Mouse (Mus musculus) ES-E14 (cell line): ENCODE measurements around the gene Slc27a3. TPM values are rescaled to one million over a fixed set of nuclear protein-coding genes. Genes with fewer than 3 reads are reported as not detected.

Experiments used
- DNase-seq: peaks from one replicate; pipeline ENCODE4 v3.0.0-alpha.2; 2013; ENCODE audit warnings: low read depth, low spot score
- H3K27ac ChIP-seq: 2 replicates; pipeline ENCODE4 v1.5.1; 2012; ENCODE audit warnings: low read depth, mild to moderate bottlenecking, low read length, moderate library complexity, mixed read lengths; ENCODE audit not compliant: poor library complexity, insufficient read depth, severe bottlenecking
- H3K36me3 ChIP-seq: 2 replicates; pipeline ENCODE4 v1.6.1; 2012; ENCODE audit warnings: mild to moderate bottlenecking, low read length, moderate library complexity, mixed read lengths; ENCODE audit not compliant: control insufficient read depth, poor library complexity, insufficient read depth, severe bottlenecking
- H3K4me1 ChIP-seq, 2 experiments: fragments of 150-350 bp in 1 of 2; sonication (generic) in 1 of 2; 2 replicates each; pipeline ENCODE4 v1.6.1; 2012; ENCODE audit warnings: low read length in 2 of 2, mild to moderate bottlenecking in 1 of 2, mixed read lengths in 1 of 2; ENCODE audit not compliant: control insufficient read depth in 2 of 2, insufficient read depth in 2 of 2, poor library complexity in 1 of 2
- H3K4me3 ChIP-seq, 2 experiments: fragments of 150-350 bp in 1 of 2; sonication (generic) in 1 of 2; 2 replicates each; pipeline ENCODE4 v1.5.1; 2012; ENCODE audit warnings: low read length in 2 of 2, low read depth in 1 of 2, mild to moderate bottlenecking in 1 of 2, mixed read lengths in 1 of 2; ENCODE audit not compliant: insufficient read depth in 1 of 2, poor library complexity in 1 of 2, severe bottlenecking in 1 of 2
- H3K9ac ChIP-seq: 2 replicates; pipeline ENCODE4 v1.6.1; 2012; ENCODE audit warnings: low read depth, mild to moderate bottlenecking, low read length, mixed read lengths; ENCODE audit not compliant: poor library complexity, insufficient read depth, severe bottlenecking
- H3K9me3 ChIP-seq: fragments of 150-350 bp; sonication (generic); 2 replicates; pipeline ENCODE4 v1.6.1; 2012; ENCODE audit warnings: low read depth, mild to moderate bottlenecking, low read length; ENCODE audit not compliant: control insufficient read depth, insufficient read depth
- CHD2 ChIP-seq: IDR thresholded peaks from 2 replicates; pipeline ENCODE4 v1.6.1; 2014; ENCODE audit warnings: mild to moderate bottlenecking, low read depth, low read length, inconsistent platforms
- HCFC1 ChIP-seq: IDR thresholded peaks from 2 replicates; pipeline ENCODE4 v1.6.1; 2012; ENCODE audit warnings: low read length, inconsistent platforms, borderline replicate concordance; ENCODE audit not compliant: insufficient read depth
- MAFK ChIP-seq: IDR thresholded peaks from 2 replicates; pipeline ENCODE4 v1.6.1; 2014; ENCODE audit warnings: mild to moderate bottlenecking, low read depth, low read length, inconsistent platforms; ENCODE audit not compliant: insufficient read depth
- ZC3H11A ChIP-seq: IDR thresholded peaks from 2 replicates; pipeline ENCODE4 v1.6.1; 2012; ENCODE audit warnings: low read depth, mild to moderate bottlenecking, inconsistent platforms, low read length, borderline replicate concordance
- ZNF384 ChIP-seq: IDR thresholded peaks from 2 replicates; pipeline ENCODE4 v1.6.1; 2012; ENCODE audit warnings: low read depth, low read length, inconsistent platforms
- in situ Hi-C, 2 experiments: fragments of 600-800 bp; cut with MboI; formaldehyde crosslinking; loops; one replicate each; pipeline ENCODE4 v1.15.1; 2025; ENCODE audit warnings: low sequenced_read_pairs in 2 of 2, inconsistent platforms in 1 of 2; ENCODE audit not compliant: unreplicated experiment in 2 of 2
- total RNA-seq: library from RNA; depleted of rRNA; stranded (reverse); fragments of 300-350 nt; gene quantifications from 2 replicates; pipeline ENCODE4 v1.2.3, GENCODE M21; 2012

Gene Slc27a3
- total RNA-seq, 1 experiment: 22.9 TPM

DNA sequence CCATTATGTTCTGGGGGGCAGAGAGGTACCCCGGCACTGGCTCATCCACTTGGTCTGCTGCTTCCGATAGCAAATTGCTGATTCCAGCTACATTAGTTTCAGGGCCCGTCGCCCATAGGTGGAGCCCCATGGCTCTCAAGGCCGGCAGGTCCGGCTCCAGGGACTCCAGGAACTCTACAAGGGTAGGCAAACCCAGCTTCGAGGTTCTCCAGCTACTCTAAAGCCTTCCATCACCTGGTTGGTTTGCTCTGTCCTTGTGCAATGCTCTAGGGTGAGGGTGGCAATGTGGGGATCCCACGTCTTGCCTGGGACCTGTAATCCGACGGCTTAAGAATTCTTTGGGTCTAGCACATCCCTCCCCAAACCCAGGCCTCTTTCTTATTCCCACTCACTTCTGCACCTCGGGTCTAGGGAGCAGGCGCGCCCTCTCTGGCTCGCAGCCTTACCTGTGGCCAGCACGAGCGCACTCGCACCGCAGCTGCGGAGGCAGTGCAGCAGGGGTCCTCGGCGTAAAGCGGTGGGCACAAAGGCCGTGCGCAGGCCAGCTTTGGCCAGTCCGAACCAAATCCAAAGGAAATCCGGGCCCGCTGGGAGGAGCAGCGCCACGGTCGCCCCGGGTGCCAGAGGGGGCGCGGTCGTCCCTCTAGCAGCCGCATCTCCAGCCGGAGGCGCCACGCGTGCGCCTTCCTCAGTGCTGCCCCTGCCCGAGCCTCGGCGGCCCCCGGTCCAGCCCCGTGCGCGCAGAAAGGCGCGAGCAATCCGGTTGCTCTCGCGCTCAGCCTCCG, 820 bp downstream of the Slc27a3 start:
- peaks cover 4 to 20% of the 10 kb centered on the region in 2 experiments; a peak in 3 of 4 replicates for H3K4me1 ChIP-seq
- in situ Hi-C loops: no loop called here
- no peak for DNase-seq

DNA sequence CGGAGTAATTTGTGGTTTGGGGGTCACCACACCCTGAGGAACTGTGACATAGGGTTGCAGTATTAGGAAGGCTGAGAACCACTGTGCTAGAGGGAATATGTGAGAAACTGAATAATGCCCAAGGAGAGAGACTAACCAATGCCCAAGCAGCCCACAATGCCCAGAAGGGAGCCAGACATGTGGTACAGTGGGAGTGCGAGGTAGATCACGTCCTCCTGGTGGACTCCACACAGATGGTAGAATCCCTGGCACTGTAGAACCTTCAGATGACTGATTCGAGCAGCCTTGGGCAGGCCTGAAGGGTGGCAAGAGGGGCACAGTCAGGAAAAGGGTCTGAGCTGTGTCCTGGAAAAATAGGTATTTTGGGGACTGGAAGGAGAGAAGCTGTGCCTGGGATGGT, 1.5 kb downstream of the Slc27a3 start:
- no peak overlapping the region; a peak in 1 of 4 replicates for H3K4me3 ChIP-seq
- no peak for TF ChIP-seq ZNF384
- no peak for TF ChIP-seq HCFC1
- TF ChIP-seq ZC3H11A: no peak
- TF ChIP-seq MAFK: no peak
- TF ChIP-seq CHD2: no peak
- H3K9me3 ChIP-seq: no peaks in the 10 kb centered on the region
- in situ Hi-C loops: no loop called here
- peaks cover 4 to 20% of the 10 kb centered on the region in 2 experiments; a peak in 3 of 4 replicates for H3K4me1 ChIP-seq
- no peak overlapping the region for H3K9ac ChIP-seq
- DNase-seq: no peak
- H3K27ac ChIP-seq: no peak overlapping the region
- peaks cover 23% of the 10 kb centered on the region for H3K36me3 ChIP-seq

More for the DNA sequence above, 820 bp downstream of the Slc27a3 start:
- Histone ChIP-seq H3K4me3 (peak overlapping the region; percentile 73 to 79), H3K9me3 (no peaks in the 10 kb centered on the region), H3K27ac (peak overlapping the region; percentile 4; the same call in 1 of the 2 replicates), H3K36me3 (peaks cover 30% of the 10 kb centered on the region), H3K9ac (peak overlapping the region; percentile 76)
- no peak for TF ChIP-seq MAFK
- TF ChIP-seq CHD2: no peak
- peak; percentile 52; the same call in 1 of the 2 replicates for TF ChIP-seq HCFC1
- TF ChIP-seq ZNF384: no peak
- no peak for TF ChIP-seq ZC3H11A

DNA sequence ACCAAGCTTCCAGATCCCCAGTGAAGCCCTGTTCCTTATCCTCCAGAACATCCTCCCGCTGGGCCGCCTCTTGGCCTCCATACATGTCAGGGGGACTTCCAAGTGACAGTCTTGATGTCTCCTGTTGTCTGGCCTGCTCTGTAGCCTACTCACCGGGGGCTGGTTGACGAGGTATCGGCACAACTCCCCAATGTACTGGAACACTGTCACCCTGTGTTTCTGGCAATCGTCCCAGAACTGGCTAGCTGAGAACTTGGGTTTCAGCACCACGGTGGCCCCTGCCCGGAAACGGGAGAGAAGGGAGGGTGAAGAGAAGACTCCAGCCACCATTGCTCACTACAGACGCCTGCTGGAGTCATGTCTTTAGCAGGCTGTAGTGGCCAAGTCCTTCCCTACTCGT, 2.3 kb downstream of the Slc27a3 start:
- no peak overlapping the region; a peak in 1 of 4 replicates for H3K4me3 ChIP-seq
- in situ Hi-C loops: no loop called here
- H3K9ac ChIP-seq: no peak overlapping the region
- DNase-seq: no peak
- peaks cover 4 to 20% of the 10 kb centered on the region in 2 experiments; a peak in 3 of 4 replicates for H3K4me1 ChIP-seq
- H3K27ac ChIP-seq: no peak overlapping the region
- peaks cover 16% of the 10 kb centered on the region for H3K36me3 ChIP-seq
- TF ChIP-seq CHD2: no peak
- H3K9me3 ChIP-seq: no peaks in the 10 kb centered on the region

DNA sequence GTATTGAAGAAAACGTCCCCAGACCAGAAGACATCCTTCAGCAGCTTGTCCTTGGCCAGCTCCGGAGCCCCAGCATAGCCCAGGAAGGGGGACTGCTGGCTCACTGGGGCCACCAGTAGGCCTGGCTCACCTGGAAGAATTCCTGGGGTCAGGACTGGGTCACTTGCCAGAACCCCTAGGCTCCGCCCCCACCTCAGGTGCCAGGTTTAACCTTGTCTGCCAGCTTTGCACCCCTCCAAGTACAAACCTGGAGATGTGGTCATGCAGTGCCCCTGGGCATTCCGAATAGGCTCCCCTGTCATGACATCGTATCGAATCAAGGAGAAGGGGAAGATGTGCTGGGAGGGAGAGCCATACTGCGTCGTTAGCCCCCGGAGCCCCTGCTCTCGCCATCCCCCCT, 2.9 kb downstream of the Slc27a3 start:
- DNase-seq: no peak
- H3K4me3 ChIP-seq: no peak overlapping the region
- in situ Hi-C loops: no loop called here
- H3K9ac ChIP-seq: no peak overlapping the region
- no peak for TF ChIP-seq ZC3H11A
- TF ChIP-seq MAFK: no peak
- no peak for TF ChIP-seq HCFC1
- no peak for TF ChIP-seq CHD2
- no peak for TF ChIP-seq ZNF384
- no peak overlapping the region for H3K27ac ChIP-seq
- peaks cover 9% of the 10 kb centered on the region for H3K36me3 ChIP-seq
- H3K9me3 ChIP-seq: no peaks in the 10 kb centered on the region
- peaks cover 4 to 20% of the 10 kb centered on the region in 2 experiments; a peak in 3 of 4 replicates for H3K4me1 ChIP-seq
